Mouse (Mus musculus): ENCODE measurements around the gene Btbd16.

DNA sequence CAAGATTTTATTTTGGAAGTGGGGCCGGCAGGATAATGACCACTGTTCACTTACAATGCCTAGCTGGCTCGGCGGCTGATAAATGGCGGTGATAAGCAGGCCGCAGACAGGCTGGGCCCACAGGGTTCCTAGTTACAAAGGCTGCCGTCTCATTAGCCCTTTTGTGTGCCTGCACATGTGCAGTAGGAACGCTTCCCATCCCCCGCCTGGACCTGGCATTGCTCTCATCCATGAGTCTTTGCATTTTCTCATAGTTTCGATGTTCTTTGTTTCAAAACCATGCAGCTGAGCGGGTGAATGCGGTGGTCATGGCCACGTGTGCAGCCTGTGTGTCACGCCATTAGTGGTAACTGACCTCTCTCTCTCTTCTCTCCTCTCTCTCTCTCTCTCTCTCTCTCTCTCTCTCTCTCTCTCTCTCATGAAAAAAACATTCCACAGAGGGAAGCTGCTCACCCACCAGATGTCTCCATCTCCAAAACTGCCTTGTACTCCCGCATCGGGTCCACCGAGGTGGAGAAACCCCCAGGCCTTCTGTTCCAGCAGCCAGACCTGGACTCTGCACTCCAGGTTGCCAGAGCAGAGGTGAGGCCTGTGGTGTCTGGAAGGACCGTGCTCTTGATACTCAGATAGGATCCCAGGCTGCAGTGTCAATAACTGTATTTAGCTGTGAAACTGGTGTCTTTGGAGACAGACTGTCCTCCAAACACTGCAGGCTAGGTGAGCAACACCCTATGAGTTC is 22.9 kb upstream of the Btbd16 start:
- TF ChIP-seq CTCF (IDR thresholded peaks at IDR 0.05), result no peak
- no peak for TF ChIP-seq POLR2A (IDR thresholded peaks at IDR 0.05; ENCODE audit: insufficient read depth, low read depth, low read length)
- no peak for TF ChIP-seq EP300 (IDR thresholded peaks at IDR 0.05; ENCODE audit: insufficient read depth, low read depth, low read length)

All from heart, adult 2 months (tissue).